Mouse (Mus musculus) midbrain, postnatal 0 days (tissue): Measurements from ENCODE around the gene Aacs. TPM values are rescaled to one million over a fixed set of nuclear protein-coding genes. Genes with fewer than 3 reads are reported as not detected.

Experiments
- ATAC-seq: fragments of 200-750 bp; cut with Nextera tagmentation; 2 replicates; pipeline ENCODE4 v1.8.0; 2017; ENCODE audit warnings: moderate number of reproducible peaks, mild to moderate bottlenecking, moderate TSS enrichment, moderate library complexity; ENCODE audit not compliant: low FRiP score
- DNase-seq: peaks from one replicate; pipeline ENCODE4 v3.0.0-alpha.2; 2015; ENCODE audit warnings: low spot score
- H3K27ac ChIP-seq: fragments of 300-500 bp; sonication (generic); 2 replicates; pipeline ENCODE4 v1.5.1; 2014; ENCODE audit warnings: low read depth, mild to moderate bottlenecking, low read length, mixed read lengths
- H3K27me3 ChIP-seq: fragments of 300-500 bp; sonication (generic); 2 replicates; pipeline ENCODE4 v1.6.1; 2014; ENCODE audit warnings: low read length, control low read depth, mixed read lengths; ENCODE audit not compliant: insufficient read depth
- H3K36me3 ChIP-seq: fragments of 300-500 bp; sonication (generic); 2 replicates; pipeline ENCODE4 v1.6.1; 2014; ENCODE audit warnings: low read length, control low read depth, mixed read lengths; ENCODE audit not compliant: insufficient read depth
- H3K4me1 ChIP-seq: fragments of 300-500 bp; sonication (generic); 2 replicates; pipeline ENCODE4 v1.6.1; 2014; ENCODE audit warnings: mild to moderate bottlenecking, control low read depth, antibody characterized with exemption, low read length, mixed read lengths; ENCODE audit not compliant: insufficient read depth
- H3K4me2 ChIP-seq: fragments of 300-500 bp; sonication (generic); 2 replicates; pipeline ENCODE4 v1.6.1; 2014; ENCODE audit warnings: low read depth, mild to moderate bottlenecking, low read length, mixed read lengths; ENCODE audit not compliant: poor library complexity, severe bottlenecking
- H3K4me3 ChIP-seq: fragments of 300-500 bp; sonication (generic); 2 replicates; pipeline ENCODE4 v1.5.1; 2014; ENCODE audit warnings: low read depth, mild to moderate bottlenecking, low read length, moderate library complexity
- H3K9ac ChIP-seq: fragments of 300-500 bp; sonication (generic); replicated peaks from 2 replicates; pipeline ENCODE4 v1.6.1; 2014; ENCODE audit warnings: mild to moderate bottlenecking, low read length, moderate library complexity, mixed read lengths; ENCODE audit not compliant: poor library complexity, severe bottlenecking
- H3K9me3 ChIP-seq: fragments of 300-500 bp; sonication (generic); 2 replicates; pipeline ENCODE4 v1.6.1; 2016; ENCODE audit warnings: low read length, control low read depth
- CTCF ChIP-seq: IDR thresholded peaks from 2 replicates; pipeline ENCODE4 v1.5.1; 2016; ENCODE audit warnings: antibody characterized with exemption, mild to moderate bottlenecking
- WGBS: fragments of 180-500 bp; shearing (Covaris S2); extraction: QIAGEN DNeasy Blood & Tissue Kit; methylation state at CpG from one replicate; pipeline ENCODE4 v1.1.7; 2014; 5-methylcytosine and 5-hydroxymethylcytosine counted together
- polyA plus RNA-seq: library from polyadenylated mRNA; unstranded; fragments of >200 nt; fragmentation: Nextera tagmentation; extraction: Ambion mirVana; gene quantifications from 2 replicates; pipeline ENCODE4 v1.2.1, GENCODE M21; 2015
- total RNA-seq: library from RNA; depleted of rRNA; stranded (reverse); fragments of >200 nt; gene quantifications from 2 replicates; pipeline ENCODE4 v1.2.3, GENCODE M21; 2014

Aacs gene
- total and polyA plus RNA-seq, 2 experiments from 2014 or later = 84.8 to 112 TPM

DNA sequence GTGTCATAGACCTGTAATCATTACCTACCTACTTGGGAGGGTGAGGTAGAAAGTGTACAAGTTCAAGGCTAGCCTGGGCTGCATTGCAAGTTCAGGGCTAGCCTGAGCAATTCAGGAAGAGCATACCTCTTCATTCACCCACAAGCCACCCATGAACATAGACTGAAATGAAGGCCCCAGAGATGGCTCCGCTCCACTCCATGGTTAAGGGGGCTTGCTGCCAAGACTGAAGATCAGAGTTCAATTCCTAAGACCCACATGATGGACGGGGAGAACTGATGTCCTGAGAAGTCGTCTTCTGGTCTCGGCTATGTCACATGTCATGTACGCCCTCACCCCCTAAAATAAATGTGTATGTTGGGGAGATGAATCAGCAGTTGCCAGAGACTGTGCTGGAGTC is 9.1 kb upstream of the Aacs start:
- DNase-seq = no peak
- Histone ChIP-seq H3K4me1 (no peaks in the 10 kb centered on the region), H3K9ac (no peak overlapping the region), H3K36me3 (no peaks in the 10 kb centered on the region), H3K9me3 (no peaks in the 10 kb centered on the region), H3K4me2 (0 out of 2 replicates have a peak overlapping the region, but pooled peaks have one; percentile 50), H3K27me3 (no peaks in the 10 kb centered on the region), H3K4me3 (no peak overlapping the region), H3K27ac (no peak overlapping the region)
- 86% methylated on average over 5 of the region's 5 CpGs for WGBS
- no peak for TF ChIP-seq CTCF
- ATAC-seq = no peak

GRCm38 (mm10) chr5:125467261-125467660 is 8.4 kb upstream of the Aacs start:
- Histone ChIP-seq H3K27ac (no peak overlapping the region), H3K4me1 (no peaks in the 10 kb centered on the region), H3K4me2 (no peak overlapping the region), H3K9ac (no peak overlapping the region), H3K9me3 (no peaks in the 10 kb centered on the region), H3K27me3 (no peaks in the 10 kb centered on the region), H3K36me3 (no peaks in the 10 kb centered on the region), H3K4me3 (no peak overlapping the region)
- 92% methylated on average over 14 of the region's 14 CpGs for WGBS
- ATAC-seq = no peak
- DNase-seq = no peak
- no peak for TF ChIP-seq CTCF

GRCm38 (mm10) chr5:125470713-125471112 is 4.9 kb upstream of the Aacs start:
- H3K36me3 ChIP-seq = no peaks in the 10 kb centered on the region
- WGBS = 80% methylated on average over 4 of the region's 4 CpGs
- no peaks in the 10 kb centered on the region for H3K27me3 ChIP-seq
- DNase-seq (no peak), ATAC-seq (no peak)
- no peak for TF ChIP-seq CTCF
- H3K9ac ChIP-seq = no peak overlapping the region
- no peak overlapping the region for H3K4me3 ChIP-seq
- H3K9me3 ChIP-seq = no peaks in the 10 kb centered on the region
- no peak overlapping the region for H3K27ac ChIP-seq
- no peak overlapping the region for H3K4me2 ChIP-seq
- no peaks in the 10 kb centered on the region for H3K4me1 ChIP-seq

GRCm38 (mm10) chr5:125472796-125473475 is 2.7 kb upstream of the Aacs start:
- ATAC-seq (no peak), DNase-seq (no peak)
- WGBS = 78% methylated on average over 9 of the region's 9 CpGs
- H3K27ac ChIP-seq = no peak overlapping the region
- H3K9me3 ChIP-seq = no peaks in the 10 kb centered on the region
- H3K27me3 ChIP-seq = no peaks in the 10 kb centered on the region
- peaks cover 12% of the 10 kb centered on the region for H3K4me1 ChIP-seq
- no peak overlapping the region for H3K4me3 ChIP-seq
- TF ChIP-seq CTCF = no peak
- no peaks in the 10 kb centered on the region for H3K36me3 ChIP-seq
- H3K9ac ChIP-seq = no peak overlapping the region
- no peak overlapping the region for H3K4me2 ChIP-seq

DNA sequence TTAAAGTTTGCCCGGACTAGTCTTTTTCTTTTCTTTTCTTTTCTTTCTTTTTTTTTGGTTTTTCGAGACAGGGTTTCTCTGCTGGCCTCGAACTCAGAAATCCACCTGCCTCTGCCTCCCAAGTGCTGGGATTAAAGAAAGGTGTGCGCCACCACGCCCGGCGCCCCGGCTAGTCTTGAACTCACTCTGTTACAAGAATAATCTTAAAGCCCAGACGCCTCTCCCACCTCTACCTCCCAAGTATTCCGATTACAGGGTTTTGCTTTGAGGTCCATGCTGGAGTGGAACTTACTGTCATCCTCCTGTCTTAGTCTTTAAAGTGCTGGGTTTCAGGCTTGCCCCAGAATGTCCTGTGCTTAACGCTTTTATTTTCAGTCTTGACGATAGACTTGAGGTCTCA is 584 bp upstream of the Aacs start:
- H3K27me3 ChIP-seq = no peaks in the 10 kb centered on the region
- H3K27ac ChIP-seq = peak overlapping the region; percentile 77; the same call in 1 of the 2 replicates
- peak overlapping the region; percentile 89 for H3K4me2 ChIP-seq
- no peak overlapping the region for H3K9ac ChIP-seq
- H3K9me3 ChIP-seq = no peaks in the 10 kb centered on the region
- TF ChIP-seq CTCF = no peak
- ATAC-seq (no peak), DNase-seq (no peak)
- WGBS = 63% methylated on average over 12 of the region's 12 CpGs
- H3K4me3 ChIP-seq = peak overlapping the region; percentile 85
- H3K4me1 ChIP-seq = peaks cover 14% of the 10 kb centered on the region
- H3K36me3 ChIP-seq = no peaks in the 10 kb centered on the region

- peaks cover 19% of the 10 kb centered on the region for H3K4me1 ChIP-seq
- no peaks in the 10 kb centered on the region for H3K27me3 ChIP-seq
- peak; percentile 55 for DNase-seq
- TF ChIP-seq CTCF = peak; percentile 59
- H3K4me3 ChIP-seq = peak overlapping the region; percentile 85
- H3K36me3 ChIP-seq = no peaks in the 10 kb centered on the region; the same call in 1 of the 2 replicates
- no peaks in the 10 kb centered on the region for H3K9me3 ChIP-seq
- peak overlapping the region; percentile 83 for H3K9ac ChIP-seq
- peak overlapping the region; percentile 77 for H3K27ac ChIP-seq
- peak overlapping the region; percentile 89 for H3K4me2 ChIP-seq
- WGBS = 13% methylated on average over 5 of the region's 5 CpGs
- ATAC-seq = peak; percentile 47; the same call in 1 of the 2 replicates
Measured at GRCm38 (mm10) chr5:125476286-125476625, 642 bp downstream of the Aacs start.
